Mouse (Mus musculus) gastrocnemius, postnatal 25 days (tissue): Measurements from ENCODE around the gene Nek7. TPM values are rescaled to one million over a fixed set of nuclear protein-coding genes. Genes with fewer than 3 reads are reported as not detected.

ENCODE experiments used
- DNase-seq: peaks from one replicate; pipeline ENCODE4 v3.0.0; 2022
- total RNA-seq, 2 experiments: library from RNA; stranded (reverse); gene quantifications; 1 replicate in 1 of 2; 2 replicates in 1 of 2; pipeline ENCODE4 v1.2.3; 2021

Gene Nek7
- total RNA-seq, 2 experiments from 2014 or later: 70.1 to 81.7 TPM

- no peak for DNase-seq
Observed at GRCm38 (mm10) chr1:138510566-138510965, 109.4 kb downstream of the Nek7 start.

DNA sequence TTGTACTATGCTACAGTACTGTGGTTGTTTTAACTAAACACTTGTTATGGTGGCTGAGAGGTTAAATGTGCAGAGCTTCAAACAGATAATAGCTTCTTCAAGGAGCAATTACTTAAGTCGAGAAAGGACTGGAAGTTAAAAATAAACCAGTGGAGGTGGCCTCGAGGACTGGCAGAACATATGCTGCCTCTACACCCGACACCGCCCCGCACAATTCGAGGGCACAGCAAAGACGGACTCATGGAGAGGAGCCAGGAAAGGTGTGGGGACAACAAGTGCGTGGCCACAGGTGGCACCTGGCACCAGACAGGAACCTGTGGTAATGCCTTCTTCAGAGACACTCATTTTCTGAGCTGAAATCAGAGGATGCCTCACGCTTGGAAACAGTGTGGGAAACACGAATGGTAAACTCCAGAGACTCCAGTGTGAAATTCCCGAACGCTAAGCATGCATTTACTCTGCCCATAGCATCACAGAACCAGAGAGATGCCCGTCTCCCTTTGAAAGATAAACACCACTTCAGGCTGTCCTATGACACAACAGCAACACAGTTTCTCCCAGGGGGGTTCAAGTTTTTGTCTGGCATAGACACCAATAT lies 112.4 kb downstream of the Nek7 start:
- DNase-seq: no peak

- no peak for DNase-seq
Observed at GRCm38 (mm10) chr1:138507014-138507413, 112.9 kb downstream of the Nek7 start.

DNA sequence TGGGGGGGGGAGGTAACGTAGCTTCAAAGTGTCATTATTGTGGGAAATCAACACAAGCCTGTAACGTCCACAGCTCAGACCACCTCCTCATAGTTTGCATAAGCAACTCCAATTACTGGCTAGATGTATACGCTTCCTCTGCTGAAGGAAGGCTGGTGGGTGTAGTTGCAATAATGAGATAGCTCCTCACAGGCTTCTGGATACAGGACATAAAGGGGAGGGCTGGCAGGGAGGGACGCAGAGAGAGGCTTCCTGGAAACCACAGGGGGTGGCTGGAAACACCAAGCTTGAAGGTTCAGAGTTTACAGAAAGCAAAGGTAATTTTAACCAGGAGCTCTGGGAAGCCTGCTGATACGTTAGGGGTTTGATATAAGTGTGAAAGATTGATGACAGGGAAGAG lies 115.7 kb downstream of the Nek7 start:
- no peak for DNase-seq

DNA sequence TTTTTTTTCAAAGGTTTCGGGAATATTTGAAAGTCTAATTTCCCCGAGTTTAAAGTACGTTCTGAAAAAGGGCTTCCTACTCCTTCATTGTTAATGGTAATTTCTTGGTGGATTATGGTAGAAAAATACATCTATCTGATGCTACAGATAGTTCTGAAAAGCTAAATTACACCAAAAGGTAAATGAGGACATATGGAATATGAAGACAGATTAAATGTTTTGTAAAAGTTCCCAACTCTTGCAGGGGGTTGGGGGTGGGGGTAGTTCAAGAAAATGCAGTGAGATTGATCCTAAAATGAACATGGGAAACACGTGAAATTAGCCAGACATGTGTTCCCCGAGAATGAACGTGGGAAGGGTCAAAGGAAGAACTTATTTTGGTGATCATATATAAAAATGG lies 119.2 kb downstream of the Nek7 start:
- no peak for DNase-seq

- no peak for DNase-seq
Observed at GRCm38 (mm10) chr1:138500155-138500554, 119.8 kb downstream of the Nek7 start.

- DNase-seq: no peak
Observed at GRCm38 (mm10) chr1:138499461-138499860, 120.5 kb downstream of the Nek7 start.

- no peak for DNase-seq
Observed at GRCm38 (mm10) chr1:138491382-138492097, 128.4 kb downstream of the Nek7 start.

- no peak for DNase-seq
Observed at GRCm38 (mm10) chr1:138487569-138487968, 132.4 kb downstream of the Nek7 start.

DNA sequence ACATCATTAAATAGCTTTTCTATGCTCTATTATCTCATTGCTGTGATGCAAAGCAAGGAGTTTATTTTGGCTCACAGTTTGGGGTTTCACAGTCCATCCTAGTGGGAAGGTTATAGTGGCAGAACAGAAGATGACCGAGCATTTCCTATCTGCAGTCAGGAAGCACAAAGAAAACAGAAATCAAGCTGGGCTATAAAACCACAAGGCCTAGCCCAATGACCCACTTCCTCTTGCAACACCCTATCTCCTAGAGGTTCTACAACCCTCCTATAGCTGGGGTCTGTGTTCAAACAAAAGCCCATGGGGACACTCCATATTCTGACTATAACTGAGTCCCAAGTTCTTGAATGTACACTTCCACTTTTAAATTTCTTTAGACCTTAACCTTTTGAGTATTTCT lies 139.2 kb downstream of the Nek7 start:
- DNase-seq: no peak

- no peak for DNase-seq
Observed at GRCm38 (mm10) chr1:138465352-138465751, 154.6 kb downstream of the Nek7 start.

- no peak for DNase-seq
Observed at GRCm38 (mm10) chr1:138461425-138461824, 158.5 kb downstream of the Nek7 start.

GRCm38 (mm10) chr1:138449476-138449851 lies 170.5 kb downstream of the Nek7 start:
- DNase-seq: no peak

DNA sequence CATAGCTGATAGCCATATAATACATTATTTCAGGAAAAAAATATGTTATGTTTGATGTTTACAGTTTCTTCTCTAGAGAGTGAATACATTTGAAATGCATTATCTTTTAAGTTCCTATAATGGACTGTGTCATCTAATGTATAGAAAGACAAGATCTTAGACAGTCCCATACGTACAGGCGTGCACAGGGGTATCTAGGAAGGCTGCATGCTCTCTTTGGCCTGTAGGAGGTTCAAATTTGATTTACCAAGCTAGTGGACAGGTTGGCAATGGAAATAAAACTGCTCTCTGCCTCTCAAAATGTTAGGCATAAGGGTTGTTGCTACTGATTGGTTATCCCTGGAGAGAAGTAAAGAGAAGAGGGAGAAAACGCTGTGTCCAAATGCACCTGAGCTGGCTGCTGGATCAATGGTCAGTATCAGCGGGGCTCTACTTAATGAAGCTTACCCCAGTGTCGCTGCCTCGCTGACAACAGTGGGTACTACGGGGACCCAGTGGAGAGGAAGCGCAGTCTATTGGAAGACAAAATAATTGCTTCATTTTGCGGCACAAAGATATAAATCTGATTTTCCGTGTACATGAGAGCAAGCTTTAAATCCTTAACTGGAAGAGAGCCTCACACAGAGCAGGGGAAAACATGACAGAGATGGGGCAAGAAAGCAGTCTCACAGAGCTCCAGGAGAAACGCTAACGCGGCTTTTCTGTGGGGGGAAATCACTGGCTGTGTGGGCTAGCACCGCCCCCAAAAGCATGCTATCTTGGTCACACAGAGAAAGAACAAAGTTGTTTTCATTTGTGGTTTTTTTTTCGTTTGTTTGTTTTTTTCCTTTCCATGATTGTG lies 171.1 kb downstream of the Nek7 start:
- DNase-seq: no peak

GRCm38 (mm10) chr1:138446846-138447245 lies 173.1 kb downstream of the Nek7 start:
- DNase-seq: no peak

Other genes with a start within 250 kb of the Nek7 start
- gene Lhx9, start 228.4 kb upstream of the Nek7 start, total RNA-seq: not detected
- gene 2310009B15Rik, start 236.7 kb upstream of the Nek7 start, total RNA-seq: 10 to 100 TPM; 11.5 to 12.8 TPM